Mouse (Mus musculus): ENCODE measurements at regions not wholly inside any gene's neighbourhood (a gene's known extent, or its start where the extent isn't known, plus 50 kb on each side); places are given as distances from the start of the nearest gene placed in this dataset.
A peak's percentile ranks its signal among the peaks of the same experiment; 100 is the strongest.
"Not testable (repeated sequence)": the region's sequence is repeated elsewhere in the genome, so short reads cannot be mapped to it uniquely, and the experiment has no call there.

DNA sequence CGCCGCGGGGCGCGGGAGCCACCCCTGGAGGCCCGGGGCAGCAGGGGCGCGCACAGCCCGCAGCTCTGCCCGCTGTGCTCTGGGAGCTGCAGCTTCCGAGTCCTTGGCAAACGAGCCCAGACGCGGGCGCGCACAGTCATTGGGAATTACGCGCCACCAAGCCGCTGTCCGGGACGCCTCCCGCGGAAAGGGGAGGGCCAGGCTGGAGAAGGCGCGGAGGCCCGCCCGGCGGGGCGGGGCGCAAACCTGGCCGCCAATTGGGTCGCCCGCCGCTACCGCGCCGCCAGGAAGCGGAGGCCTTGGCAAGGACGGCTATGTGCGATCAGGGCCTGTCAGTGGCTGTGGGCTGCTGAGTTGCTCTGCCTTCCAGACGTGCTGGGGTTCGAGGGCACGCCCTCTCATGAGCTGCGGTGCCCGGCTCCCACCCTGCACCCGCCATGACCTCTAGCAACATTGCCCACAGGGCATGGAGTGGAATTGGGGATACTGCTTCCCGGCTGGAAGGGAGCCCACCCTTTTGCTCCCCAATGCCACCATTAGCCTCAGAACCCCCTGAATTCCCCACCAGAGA is 739.1 kb upstream of the Ywhaq start:
- DNase-seq (ENCODE audit: low spot score) = peak; percentile 33

DNA sequence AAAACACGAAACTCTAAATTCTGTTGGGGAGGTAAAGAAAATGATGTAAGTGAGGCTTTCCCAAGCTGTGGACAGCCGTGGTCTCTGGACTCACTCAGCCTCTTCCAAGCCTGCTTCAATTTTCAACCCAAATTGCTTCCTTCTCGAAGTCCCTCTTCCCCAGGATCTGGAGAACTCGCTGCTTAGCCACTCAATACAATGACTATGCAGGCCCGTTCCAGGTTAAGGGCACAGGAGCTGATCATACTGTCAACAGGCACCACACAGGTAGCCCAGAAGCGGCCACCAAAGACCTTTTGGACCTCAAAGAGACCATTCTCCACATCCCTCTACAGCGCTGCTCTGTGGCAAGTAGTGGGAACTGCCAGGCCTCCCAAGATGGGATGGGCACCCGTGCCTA is 737.9 kb upstream of the Ywhaq start:
- not testable (repeated sequence) for DNase-seq (ENCODE audit: low spot score)

Measured in adipocyte (in vitro differentiated cells).